Mouse (Mus musculus) heart, postnatal 14 days (tissue): Measurements from ENCODE around the gene Tmcc2. TPM values are rescaled to one million over a fixed set of nuclear protein-coding genes. Genes with fewer than 3 reads are reported as not detected.

Experiments used
- DNase-seq, 2 experiments: peaks; one replicate each; pipeline ENCODE4 v3.0.0; 2021 to 2022
- intact Hi-C: fragments of 180-260 bp; cut with DNase I; formaldehyde crosslinking; loops from one replicate; pipeline ENCODE4 v1.15.1; 2025
- total RNA-seq, 2 experiments: library from RNA; stranded (reverse); gene quantifications; 2 replicates each; pipeline ENCODE4 v1.2.3; 2021

Gene Tmcc2
- total RNA-seq, 2 experiments from 2014 or later = 14.8 to 15.4 TPM

- no peak for DNase-seq
- intact Hi-C loops = no loop called here
These were observed 69.1 kb downstream of the Tmcc2 start for GRCm38 (mm10) chr1:132321821-132322580.

- intact Hi-C loops = no loop called here
- DNase-seq = peak; percentile 50 to 51
These were observed 71.8 kb downstream of the Tmcc2 start for GRCm38 (mm10) chr1:132319242-132319641.

- no peak for DNase-seq
- intact Hi-C loops = no loop called here
These were observed 72.9 kb downstream of the Tmcc2 start for GRCm38 (mm10) chr1:132317894-132318863.

GRCm38 (mm10) chr1:132317413-132317812 is 73.7 kb downstream of the Tmcc2 start:
- intact Hi-C loops = no loop called here
- DNase-seq = no peak

- no peak for DNase-seq
- intact Hi-C loops = loop anchor here (1.0 kb wide), 1 partner anchor 37 kb away; no protein-coding TSS in a partner anchor
These were observed 74.5 kb downstream of the Tmcc2 start for GRCm38 (mm10) chr1:132316625-132316994.

- intact Hi-C loops = loop anchor here (1.0 kb wide), 1 partner anchor 37 kb away; no protein-coding TSS in a partner anchor
- DNase-seq = peak; percentile 88
These were observed 75.0 kb downstream of the Tmcc2 start, which contains the start of gene Nuak2 for GRCm38 (mm10) chr1:132315889-132316624. TSS of gene Nuak2 (plus strand) at chr1:132316126.

- intact Hi-C loops = loop anchor here (1.0 kb wide), 1 partner anchor 42 kb away; no protein-coding TSS in a partner anchor
- peak; percentile 58 to 81 for DNase-seq
These were observed 78.4 kb downstream of the Tmcc2 start for GRCm38 (mm10) chr1:132312703-132313102.

GRCm38 (mm10) chr1:132312043-132312442 is 79.0 kb downstream of the Tmcc2 start:
- peak in 1 of 2 experiments; percentile 43 for DNase-seq
- intact Hi-C loops = loop anchor here (1.0 kb wide), 1 partner anchor 42 kb away; no protein-coding TSS in a partner anchor

GRCm38 (mm10) chr1:132311174-132311859 is 79.8 kb downstream of the Tmcc2 start:
- intact Hi-C loops = no loop called here
- DNase-seq = no peak

- no peak for DNase-seq
- intact Hi-C loops = no loop called here
These were observed 80.3 kb downstream of the Tmcc2 start for GRCm38 (mm10) chr1:132310754-132311153.

- no peak for DNase-seq
- intact Hi-C loops = loop anchor here (5.0 kb wide), 1 partner anchor 186 kb away; no protein-coding TSS in a partner anchor
These were observed 82.4 kb downstream of the Tmcc2 start for GRCm38 (mm10) chr1:132308674-132309073.

- intact Hi-C loops = loop anchor here (5.0 kb wide), 1 partner anchor 186 kb away; no protein-coding TSS in a partner anchor
These were observed 83.1 kb downstream of the Tmcc2 start for GRCm38 (mm10) chr1:132307962-132308361.

GRCm38 (mm10) chr1:132306808-132307207 is 84.3 kb downstream of the Tmcc2 start:
- intact Hi-C loops = loop anchor here (1.0 to 5.0 kb wide), 2 partner anchors 150 to 185 kb away; no protein-coding TSS in a partner anchor
- DNase-seq = no peak

More at GRCm38 (mm10) chr1:132307962-132308361, 83.1 kb downstream of the Tmcc2 start:
- DNase-seq = no peak

Other genes with a start within 250 kb of the Tmcc2 start
- not detected for gene Lemd1, start 199.8 kb downstream of the Tmcc2 start, total RNA-seq
- gene AC124108.1, start 199.8 kb downstream of the Tmcc2 start, total RNA-seq = not detected
- gene Gm10188, start 161.5 kb downstream of the Tmcc2 start, total RNA-seq = not detected
- gene Klhdc8a, start 92.7 kb downstream of the Tmcc2 start, total RNA-seq = 10 to 100 TPM; 23.6 to 29.0 TPM
- gene Nuak2, start 75.2 kb downstream of the Tmcc2 start, total RNA-seq = 1 to 10 TPM; 3.6 to 5.4 TPM
- 10 to 100 TPM; 17.7 to 19.0 TPM for gene Dstyk, start 26.3 kb upstream of the Tmcc2 start, total RNA-seq
- gene Rbbp5, start 86.1 kb upstream of the Tmcc2 start, total RNA-seq = 10 to 100 TPM; 21.5 to 23.0 TPM
- gene Tmem81, start 114.9 kb upstream of the Tmcc2 start, total RNA-seq = 1 to 10 TPM; 1.5 to 2.0 TPM
- 1 to 10 TPM; 3.5 to 4.6 TPM for gene Cntn2, start 152.0 kb upstream of the Tmcc2 start, total RNA-seq